ENCODE assay signal across 26 mouse cellular contexts in genomic region chr13:63120296-63120695, GRCm38 (mm10).
A peak's percentile ranks its signal among the peaks of the same experiment; 100 is the strongest.
DNase-seq lines count a peak whose midpoint lies in the region; ATAC-seq and TF ChIP-seq lines count a peak whose summit lies in the region.
"Had no signal": no experiment of that assay in that cellular context is flagged by ENCODE, and none has a peak within 500 bp of the region (broad histone marks: within the 10 kb centered on the region; RNA-seq: fewer than 3 reads in every experiment).

No protein-coding gene starts in this region.

- H3K27ac ChIP-seq in lung, postnatal 0 days (ENCODE audit: low read length): no peak overlapping the region
- 0 out of 2 replicates have a peak overlapping the region, but pooled peaks have one; percentile 52 for H3K27ac ChIP-seq in limb, embryonic 14.5 days (replicated peaks; ENCODE audit: low read depth, low read length)
- H3K27ac ChIP-seq: forebrain, embryonic 10.5 days; hindbrain, embryonic 10.5 days; hindbrain, postnatal 0 days; left cerebral cortex, adult 2 months; limb, embryonic 12.5 days; liver, embryonic 15.5 days had no signal

- WGBS in lung, postnatal 0 days: 65% methylated on average over 2 of the region's 2 CpGs
- 63% methylated on average over 2 of the region's 2 CpGs for WGBS in lung, adult 2 months
- 72% methylated on average over 2 of the region's 2 CpGs for WGBS in limb, embryonic 14.5 days

- no peak for TF ChIP-seq POLR2A in lung, adult 2 months (IDR thresholded peaks at IDR 0.05; ENCODE audit: borderline replicate concordance, extremely low read depth, low read depth, low read length)
- no peak for TF ChIP-seq POLR2A in limb, embryonic 14.5 days (IDR thresholded peaks at IDR 0.05; ENCODE audit: borderline replicate concordance, extremely low read depth, insufficient read depth, insufficient read length)

- no peak overlapping the region for H3K9ac ChIP-seq in lung, postnatal 0 days (replicated peaks; ENCODE audit: low read depth)
- no peak overlapping the region for H3K9ac ChIP-seq in limb, embryonic 14.5 days (ENCODE audit: low read depth, low read length, severe bottlenecking)
- H3K9ac ChIP-seq: limb, embryonic 12.5 days; liver, embryonic 15.5 days had no signal

- intact Hi-C loops in heart, postnatal 25 days (cut with DNase I): no loop called here
- intact Hi-C loops in left cerebral cortex, postnatal 36 days (cut with DNase I): loop anchor here (10.0 kb wide), 1 partner anchor 625 kb away; no protein-coding TSS in a partner anchor

- no peak overlapping the region for H3K4me3 ChIP-seq in lung, postnatal 0 days (ENCODE audit: low read depth, low read length)
- H3K4me3 ChIP-seq in lung, adult 2 months (replicated peaks; ENCODE audit: extremely low read depth, low read depth, low read length): no peak overlapping the region
- no peak overlapping the region for H3K4me3 ChIP-seq in limb, embryonic 14.5 days (replicated peaks; ENCODE audit: low read length)
- H3K4me3 ChIP-seq: forebrain, embryonic 10.5 days; hindbrain, embryonic 10.5 days; left cerebral cortex, adult 2 months; limb, embryonic 12.5 days; liver, embryonic 15.5 days had no signal

- ATAC-seq in lung, postnatal 0 days: no peak
- no peak for ATAC-seq in limb, embryonic 14.5 days (ENCODE audit: low FRiP score, low read depth)
- no peak for ATAC-seq in granulocyte monocyte progenitor cell, adult 5-6 weeks (replicated peaks; ENCODE audit: poor library complexity, severe bottlenecking)
- ATAC-seq: hindbrain, postnatal 0 days; midbrain, embryonic 16.5 days had no signal

- H3K9me3 ChIP-seq in lung, postnatal 0 days (ENCODE audit: low read length): no peaks in the 10 kb centered on the region
- H3K9me3 ChIP-seq in limb, embryonic 14.5 days (ENCODE audit: control insufficient read depth, low read length): no peaks in the 10 kb centered on the region
- H3K9me3 ChIP-seq: hindbrain, embryonic 10.5 days; limb, embryonic 12.5 days; liver, embryonic 15.5 days had no signal

- H3K4me1 ChIP-seq in lung, postnatal 0 days (ENCODE audit: insufficient read depth, low read depth, low read length): no peaks in the 10 kb centered on the region; the same call in 1 of the 2 replicates
- H3K4me1 ChIP-seq in lung, adult 2 months (ENCODE audit: control insufficient read depth, insufficient read depth, low read length): peaks cover 8% of the 10 kb centered on the region
- H3K4me1 ChIP-seq in limb, embryonic 14.5 days (ENCODE audit: control insufficient read depth, insufficient read depth, low read length): peaks cover 4% of the 10 kb centered on the region; the same call in 1 of the 2 replicates
- H3K4me1 ChIP-seq: forebrain, embryonic 10.5 days; hindbrain, embryonic 10.5 days; limb, embryonic 12.5 days had no signal

- no peak overlapping the region for H3K4me2 ChIP-seq in lung, postnatal 0 days (replicated peaks; ENCODE audit: low read depth, low read length)
- H3K4me2 ChIP-seq in limb, embryonic 14.5 days (replicated peaks; ENCODE audit: low read depth, low read length, severe bottlenecking): no peak overlapping the region
- H3K4me2 ChIP-seq: heart, embryonic 11.5 days; limb, embryonic 12.5 days; liver, embryonic 15.5 days had no signal

- TF ChIP-seq EP300 in lung, postnatal 0 days (IDR thresholded peaks at IDR 0.05): no peak

- peak; percentile 86 for DNase-seq in heart, adult 11 months
- DNase-seq in heart, postnatal 25 days (ENCODE audit: low spot score): no peak
- DNase-seq in lung, postnatal 0 days (ENCODE audit: low spot score): peak; percentile 27
- DNase-seq in lung, adult 2 months: no peak
- DNase-seq in limb, embryonic 14.5 days (ENCODE audit: low spot score): no peak
- DNase-seq in left cerebral cortex, postnatal 36 days (ENCODE audit: low spot score in 2 of 2): no peak
- DNase-seq: adrenal gland, postnatal 36 days; cerebellum, adult 11-12 months; cerebellum, postnatal 25 days; embryo, embryonic 11 days; gastrocnemius, postnatal 10 days; kidney, adult 9 months; kidney, postnatal 36 days; lung, postnatal 14 days; right cerebral cortex, postnatal 25 days; thymus, postnatal 14 days had no signal

- no peak for TF ChIP-seq CTCF in lung, postnatal 0 days (IDR thresholded peaks at IDR 0.05)
- TF ChIP-seq CTCF in lung, adult 2 months (IDR thresholded peaks at IDR 0.05; ENCODE audit: insufficient read depth, low read length): no peak

- no peaks in the 10 kb centered on the region for H3K36me3 ChIP-seq in lung, postnatal 0 days (ENCODE audit: insufficient read depth, low read length)
- no peaks in the 10 kb centered on the region for H3K36me3 ChIP-seq in limb, embryonic 14.5 days (ENCODE audit: control insufficient read depth, insufficient read depth, low read length)
- H3K36me3 ChIP-seq: forebrain, embryonic 10.5 days; G1E; hindbrain, embryonic 10.5 days; limb, embryonic 12.5 days; liver, embryonic 15.5 days had no signal

- H3K27me3 ChIP-seq in lung, postnatal 0 days (replicated peaks; ENCODE audit: insufficient read depth, low read length): no peaks in the 10 kb centered on the region
- no peaks in the 10 kb centered on the region for H3K27me3 ChIP-seq in limb, embryonic 14.5 days (ENCODE audit: control insufficient read depth, insufficient read depth, low read length)
- H3K27me3 ChIP-seq: limb, embryonic 12.5 days; liver, embryonic 15.5 days had no signal

Comparison
In these comparisons a context has a peak if more than half of its experiments do, and no peak if none do; other contexts are left out.
1. DNase-seq: peak in heart, adult 11 months (single experiment) and lung, postnatal 0 days (single experiment); none in heart, postnatal 25 days (single experiment), lung, adult 2 months (single experiment), limb, embryonic 14.5 days (single experiment) and left cerebral cortex, postnatal 36 days (0 of 2).